Mouse (Mus musculus) thymus, postnatal 0 days (tissue): ENCODE results near the gene Itm2c. TPM values are rescaled to one million over a fixed set of nuclear protein-coding genes. Genes with fewer than 3 reads are reported as not detected.

Experiments used
- DNase-seq: peaks from one replicate; pipeline ENCODE4 v3.0.0-alpha.2; 2015; ENCODE audit warnings: low spot score
- polyA plus RNA-seq: library from polyadenylated mRNA; unstranded; fragments of >200 nt; fragmentation: Nextera tagmentation; extraction: Ambion mirVana; gene quantifications from 2 replicates; pipeline ENCODE4 v1.2.1, GENCODE M21; 2015

The Itm2c gene
- polyA plus RNA-seq, 1 experiment from 2014 or later = 184 TPM

- no peak for DNase-seq
These were observed 39.8 kb downstream of the Itm2c start for GRCm38 (mm10) chr1:85933631-85934465.

GRCm38 (mm10) chr1:85934560-85934959 is 40.5 kb downstream of the Itm2c start:
- no peak for DNase-seq

GRCm38 (mm10) chr1:85935148-85935852 is 41.2 kb downstream of the Itm2c start:
- DNase-seq = peak; percentile 74

- DNase-seq = no peak
These were observed 42.2 kb downstream of the Itm2c start for GRCm38 (mm10) chr1:85936265-85936664.

GRCm38 (mm10) chr1:85937323-85937722 is 43.2 kb downstream of the Itm2c start:
- DNase-seq = no peak

- DNase-seq = no peak
These were observed 48.2 kb downstream of the Itm2c start for GRCm38 (mm10) chr1:85942318-85942717.

GRCm38 (mm10) chr1:85949085-85949684 is 55.1 kb downstream of the Itm2c start:
- no peak for DNase-seq

- no peak for DNase-seq
These were observed 61.1 kb downstream of the Itm2c start for GRCm38 (mm10) chr1:85955150-85955549.

- DNase-seq = peak; percentile 19
These were observed 63.2 kb downstream of the Itm2c start for GRCm38 (mm10) chr1:85957290-85957689.

GRCm38 (mm10) chr1:85957942-85958619 is 64.0 kb downstream of the Itm2c start:
- peak; percentile 68 for DNase-seq

Other genes with a start within 250 kb of the Itm2c start
- gene Sp100, start 244.3 kb upstream of the Itm2c start, polyA plus RNA-seq = 118 and 129 TPM in 2 replicates
- gene A630001G21Rik, start 115.6 kb upstream of the Itm2c start, polyA plus RNA-seq = 18.0 and 20.3 TPM in 2 replicates
- 41.1 and 49.2 TPM in 2 replicates for gene Cab39, start 100.8 kb upstream of the Itm2c start, polyA plus RNA-seq
- gene 4933407L21Rik, start 34.2 kb downstream of the Itm2c start, polyA plus RNA-seq = 2.6 and 3.1 TPM in 2 replicates
- gene Gpr55, start 66.7 kb downstream of the Itm2c start, polyA plus RNA-seq = 0.39 and 0.58 TPM in 2 replicates
- not detected in 2 replicates for gene Spata3, start 122.5 kb downstream of the Itm2c start, polyA plus RNA-seq
- gene 2810459M11Rik, start 151.6 kb downstream of the Itm2c start, polyA plus RNA-seq = 0.14 and 0.15 TPM in 2 replicates
- 125 and 128 TPM in 2 replicates for gene Psmd1, start 170.1 kb downstream of the Itm2c start, polyA plus RNA-seq
- 0.13 and 0.19 TPM in 2 replicates for gene Htr2b, start 217.7 kb downstream of the Itm2c start, polyA plus RNA-seq
- gene Gm21972, start 239.4 kb downstream of the Itm2c start, polyA plus RNA-seq = 0.34 and 0.45 TPM in 2 replicates